Mouse (Mus musculus): ENCODE measurements around the gene Kat2b.
"Not testable (repeated sequence)": the region's sequence is repeated elsewhere in the genome, so short reads cannot be mapped to it uniquely, and the experiment has no call there.

Gene Kat2b

DNA sequence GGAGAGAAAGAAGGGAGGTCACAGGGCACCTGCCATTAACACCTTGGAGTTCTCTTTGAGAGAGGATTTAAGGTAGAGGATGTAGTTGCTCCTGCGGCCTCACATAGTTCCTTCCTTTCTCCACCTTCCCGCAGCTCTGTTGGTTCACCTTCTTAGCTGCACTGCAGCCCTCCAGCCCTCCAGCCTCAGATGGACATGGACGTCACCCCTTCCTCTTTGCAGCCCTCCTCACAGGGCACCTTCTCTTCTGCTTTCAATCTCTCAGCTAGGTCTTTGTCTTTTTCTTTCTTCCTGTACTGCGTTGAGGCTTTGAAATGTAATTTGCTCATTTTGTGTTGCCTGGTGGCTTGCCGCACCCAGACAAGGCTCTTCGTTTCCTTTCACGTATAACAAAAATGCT, 36.6 kb downstream of the Kat2b start:
- DNase-seq (ENCODE audit: low spot score) = not testable (repeated sequence)

DNA sequence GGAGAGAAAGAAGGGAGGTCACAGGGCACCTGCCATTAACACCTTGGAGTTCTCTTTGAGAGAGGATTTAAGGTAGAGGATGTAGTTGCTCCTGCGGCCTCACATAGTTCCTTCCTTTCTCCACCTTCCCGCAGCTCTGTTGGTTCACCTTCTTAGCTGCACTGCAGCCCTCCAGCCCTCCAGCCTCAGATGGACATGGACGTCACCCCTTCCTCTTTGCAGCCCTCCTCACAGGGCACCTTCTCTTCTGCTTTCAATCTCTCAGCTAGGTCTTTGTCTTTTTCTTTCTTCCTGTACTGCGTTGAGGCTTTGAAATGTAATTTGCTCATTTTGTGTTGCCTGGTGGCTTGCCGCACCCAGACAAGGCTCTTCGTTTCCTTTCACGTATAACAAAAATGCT, 39.4 kb downstream of the Kat2b start:
- not testable (repeated sequence) for DNase-seq (ENCODE audit: low spot score)

DNA sequence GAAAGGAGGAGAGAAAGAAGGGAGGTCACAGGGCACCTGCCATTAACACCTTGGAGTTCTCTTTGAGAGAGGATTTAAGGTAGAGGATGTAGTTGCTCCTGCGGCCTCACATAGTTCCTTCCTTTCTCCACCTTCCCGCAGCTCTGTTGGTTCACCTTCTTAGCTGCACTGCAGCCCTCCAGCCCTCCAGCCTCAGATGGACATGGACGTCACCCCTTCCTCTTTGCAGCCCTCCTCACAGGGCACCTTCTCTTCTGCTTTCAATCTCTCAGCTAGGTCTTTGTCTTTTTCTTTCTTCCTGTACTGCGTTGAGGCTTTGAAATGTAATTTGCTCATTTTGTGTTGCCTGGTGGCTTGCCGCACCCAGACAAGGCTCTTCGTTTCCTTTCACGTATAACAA, 42.3 kb downstream of the Kat2b start:
- DNase-seq (ENCODE audit: low spot score) = not testable (repeated sequence)

DNA sequence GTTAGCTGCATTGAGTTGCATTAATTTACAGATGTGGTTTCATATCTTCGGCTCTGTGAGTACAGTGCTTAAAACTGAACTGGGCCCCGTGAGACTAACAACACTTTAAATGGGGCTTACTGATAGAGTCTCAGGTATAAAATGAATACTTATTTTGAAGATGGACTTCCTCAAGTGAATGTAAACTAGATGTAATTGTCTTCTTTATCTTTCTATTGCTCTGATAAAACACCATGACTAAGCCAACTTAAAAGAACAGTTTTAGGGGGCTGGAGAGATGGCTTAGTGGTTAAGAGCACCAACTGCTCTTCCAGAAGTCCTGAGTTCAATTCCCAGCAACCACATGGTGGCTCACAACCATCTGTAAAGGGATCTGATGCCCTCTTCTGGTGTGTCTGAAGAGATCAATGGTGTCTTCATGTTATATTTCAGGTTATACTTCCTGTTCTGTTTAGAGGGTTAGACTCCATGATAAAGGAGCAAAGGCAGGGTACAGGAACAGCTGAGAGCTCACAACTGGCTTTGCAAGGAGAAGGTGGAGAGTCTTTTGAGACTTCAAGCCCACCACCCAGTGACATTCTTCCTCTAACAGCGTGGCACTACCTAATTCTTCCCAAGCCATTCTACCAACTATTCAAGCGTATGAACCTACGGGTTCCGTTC, 50.8 kb downstream of the Kat2b start:
- DNase-seq (ENCODE audit: low spot score) = no peak

DNA sequence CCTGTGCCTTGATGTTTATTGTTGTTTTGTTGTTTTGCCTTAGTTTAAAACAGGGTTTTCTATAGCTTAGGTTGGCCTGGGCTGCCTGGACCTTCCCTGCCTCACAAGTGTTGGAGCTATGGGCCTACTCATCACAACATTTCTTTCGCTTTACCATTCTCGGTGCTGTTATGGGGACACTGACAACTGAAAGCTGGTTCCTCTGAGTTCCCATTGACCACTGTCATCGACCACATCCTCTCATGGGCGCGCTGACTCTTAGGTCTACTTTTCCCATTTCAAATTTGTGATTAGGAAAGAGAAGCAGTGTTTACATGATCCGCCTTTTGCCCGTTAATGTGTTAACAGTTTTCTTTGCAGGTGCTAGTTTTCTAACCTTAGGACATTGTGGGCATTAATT, 51.7 kb downstream of the Kat2b start:
- DNase-seq (ENCODE audit: low spot score) = no peak

DNA sequence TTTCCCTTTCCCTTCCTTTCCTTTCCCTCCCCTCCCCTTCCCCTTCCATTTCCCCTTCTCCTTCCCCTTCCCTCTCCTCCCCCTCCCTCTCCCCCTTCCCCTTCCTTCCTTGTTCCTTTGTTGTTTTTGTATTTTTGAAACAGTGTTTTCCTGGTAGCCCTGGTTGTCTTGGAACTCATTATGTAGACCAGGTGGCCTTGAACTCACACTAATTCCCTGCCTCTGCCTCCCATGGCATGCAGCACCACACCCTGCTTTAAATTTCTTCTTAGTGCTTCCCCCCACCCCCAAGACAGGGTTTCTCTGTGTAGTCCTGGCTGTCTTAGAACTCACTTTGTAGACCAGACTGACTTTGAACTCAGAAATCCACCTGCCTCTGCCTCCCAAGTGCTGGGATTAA, 52.7 kb downstream of the Kat2b start:
- no peak for DNase-seq (ENCODE audit: low spot score)

DNA sequence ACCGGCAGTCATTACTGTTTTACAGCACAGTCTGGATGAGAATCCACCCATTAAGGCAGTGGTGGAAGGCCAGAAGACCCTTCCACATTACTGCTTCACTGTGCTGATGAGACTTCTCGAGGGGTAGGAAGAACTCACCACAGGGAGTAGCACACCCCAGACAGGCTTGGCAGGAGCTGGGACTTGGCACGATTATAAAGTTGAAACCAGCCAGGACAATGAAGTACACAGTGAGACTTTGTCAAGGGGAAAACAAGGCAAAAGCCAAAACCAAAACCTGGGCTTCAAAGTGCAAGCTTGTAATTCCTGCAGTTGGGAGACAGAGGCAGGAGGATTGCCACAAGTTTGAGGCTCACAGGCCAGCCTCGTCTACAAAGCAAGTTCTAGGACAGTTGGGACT, 54.0 kb downstream of the Kat2b start:
- no peak for DNase-seq (ENCODE audit: low spot score)

DNA sequence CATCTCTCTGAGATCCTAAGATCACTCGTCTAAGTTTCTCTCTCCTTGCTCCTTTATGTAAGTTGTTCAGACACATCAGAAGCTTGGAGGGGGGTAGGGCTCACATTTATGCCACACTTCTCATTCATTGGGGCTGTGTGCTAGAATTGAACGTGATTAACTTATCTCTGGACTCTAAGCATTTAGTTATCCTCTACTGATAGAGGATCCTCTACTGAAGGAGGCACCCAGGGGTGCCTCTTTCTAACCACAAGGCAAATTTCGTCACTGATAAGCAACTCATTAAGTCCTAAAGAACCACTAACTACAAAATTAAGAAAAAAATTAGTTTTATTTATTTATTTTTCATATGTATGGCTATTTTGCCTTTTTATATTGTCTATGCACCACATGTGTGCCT, 55.5 kb downstream of the Kat2b start:
- no peak for DNase-seq (ENCODE audit: low spot score)

DNA sequence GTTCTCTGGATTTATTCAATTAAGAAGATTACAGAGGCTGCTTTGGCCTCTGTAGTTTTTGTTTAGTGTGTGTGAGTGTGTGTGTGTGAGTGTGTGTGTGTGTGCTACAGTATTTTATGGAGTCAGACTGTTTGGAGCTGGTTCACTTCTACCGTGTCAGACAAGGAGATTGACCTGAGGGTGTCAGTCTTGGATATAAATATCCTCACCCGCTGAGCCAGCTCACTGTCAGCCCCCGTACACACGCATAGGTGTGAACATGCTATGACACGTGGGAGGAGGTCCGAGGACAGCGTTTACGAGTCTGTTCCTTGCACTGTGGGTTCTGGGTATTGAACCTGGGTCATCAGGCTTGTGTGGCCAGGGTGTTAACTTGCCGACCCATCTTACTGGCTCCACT, 57.1 kb downstream of the Kat2b start:
- no peak for DNase-seq (ENCODE audit: low spot score)

DNA sequence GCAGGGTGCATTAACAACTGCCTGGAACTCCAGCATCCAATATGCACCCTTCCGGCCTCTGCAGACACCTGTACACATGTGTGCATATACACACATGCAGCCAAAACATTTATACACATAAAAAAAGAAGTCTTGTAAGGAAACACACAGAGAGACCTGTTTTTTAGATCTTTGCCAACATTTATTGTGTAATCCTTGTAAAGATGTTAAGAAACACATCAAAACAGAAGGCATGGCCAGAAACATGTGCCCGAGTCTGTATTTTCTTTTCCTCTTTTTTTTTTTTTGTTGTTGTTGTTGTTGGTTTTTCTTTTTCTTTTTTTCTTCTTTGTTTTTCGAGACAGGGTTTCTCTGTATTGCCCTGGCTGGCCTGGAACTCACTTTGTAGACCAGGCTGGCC, 59.5 kb downstream of the Kat2b start:
- no peak for DNase-seq (ENCODE audit: low spot score)

DNA sequence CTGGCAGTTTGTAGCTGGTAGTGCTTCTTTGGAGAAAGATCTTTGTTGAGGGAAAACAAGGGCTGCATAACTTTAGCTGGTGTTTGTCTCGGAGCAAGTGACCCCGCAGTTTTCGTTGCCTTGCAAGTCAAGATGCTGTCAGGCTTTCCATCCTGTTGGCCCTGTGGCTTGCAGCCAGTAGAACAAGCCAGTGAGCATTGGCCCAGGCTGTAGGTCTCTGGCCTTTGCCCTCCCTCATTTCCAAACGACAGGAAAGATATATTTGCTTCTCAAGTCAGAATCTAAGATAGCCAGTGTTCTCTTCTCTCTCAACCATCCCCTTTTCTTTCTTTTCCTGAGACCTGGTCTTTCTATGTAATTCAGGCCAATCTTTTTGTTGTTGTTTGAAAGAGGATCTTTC, 60.8 kb downstream of the Kat2b start:
- no peak for DNase-seq (ENCODE audit: low spot score)

DNA sequence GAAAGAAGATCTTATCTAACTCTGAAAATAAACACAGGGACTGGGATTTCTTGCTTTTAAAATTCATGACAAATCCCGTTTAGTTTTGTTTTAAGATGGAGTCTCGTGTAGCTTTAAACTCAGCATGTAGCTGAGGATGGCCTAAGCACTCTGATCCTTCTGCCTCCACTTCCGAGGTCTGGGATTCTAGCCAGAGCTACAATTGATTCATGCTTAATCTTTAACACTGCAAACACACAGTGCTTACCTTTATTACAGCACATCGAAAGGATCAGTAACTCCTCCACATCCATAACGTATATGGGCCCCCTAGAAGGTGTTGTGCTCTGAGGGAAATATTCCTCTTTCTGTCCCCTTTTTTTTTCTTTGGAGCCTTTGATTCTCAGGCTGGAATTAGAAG, 61.5 kb downstream of the Kat2b start:
- DNase-seq (ENCODE audit: low spot score) = no peak

DNA sequence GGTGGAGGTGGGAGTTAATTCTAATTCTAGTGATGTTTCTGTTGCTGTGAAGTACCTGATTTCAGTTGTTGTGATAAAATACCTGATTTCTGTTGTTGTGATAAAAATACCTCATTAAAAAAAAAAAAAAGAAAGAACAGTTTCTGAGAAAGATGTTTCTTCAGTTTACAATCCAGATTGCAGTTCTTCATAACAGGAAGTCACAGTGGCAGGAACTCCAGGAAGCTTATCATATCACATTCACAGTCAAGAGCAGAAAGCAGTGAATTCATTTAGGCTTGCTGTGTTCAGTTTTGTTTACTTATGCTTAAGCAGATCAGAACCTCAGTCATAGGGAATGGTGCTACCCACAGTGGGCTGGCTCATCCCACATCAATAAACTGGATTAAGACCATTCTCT, 64.7 kb downstream of the Kat2b start:
- DNase-seq (ENCODE audit: low spot score) = no peak

DNA sequence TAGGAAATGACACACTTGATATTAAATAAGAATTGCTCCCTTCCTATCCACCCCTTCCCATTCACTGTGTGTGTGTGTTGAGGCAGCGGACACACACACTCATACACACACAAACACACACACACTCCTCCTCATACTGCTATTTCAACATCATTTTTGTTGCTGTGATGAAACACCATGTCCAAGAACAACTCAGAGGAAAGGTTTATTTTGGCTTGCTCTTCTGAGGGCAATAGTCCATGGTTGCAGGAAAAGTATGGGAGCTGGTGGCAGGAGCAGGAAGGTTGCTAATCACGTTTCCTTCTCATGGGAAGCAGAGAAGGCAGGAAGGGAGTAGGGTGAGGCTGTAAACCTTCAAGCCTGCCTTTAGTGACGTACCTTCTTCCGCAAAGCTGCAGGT, 76.7 kb downstream of the Kat2b start:
- no peak for DNase-seq (ENCODE audit: low spot score)

DNA sequence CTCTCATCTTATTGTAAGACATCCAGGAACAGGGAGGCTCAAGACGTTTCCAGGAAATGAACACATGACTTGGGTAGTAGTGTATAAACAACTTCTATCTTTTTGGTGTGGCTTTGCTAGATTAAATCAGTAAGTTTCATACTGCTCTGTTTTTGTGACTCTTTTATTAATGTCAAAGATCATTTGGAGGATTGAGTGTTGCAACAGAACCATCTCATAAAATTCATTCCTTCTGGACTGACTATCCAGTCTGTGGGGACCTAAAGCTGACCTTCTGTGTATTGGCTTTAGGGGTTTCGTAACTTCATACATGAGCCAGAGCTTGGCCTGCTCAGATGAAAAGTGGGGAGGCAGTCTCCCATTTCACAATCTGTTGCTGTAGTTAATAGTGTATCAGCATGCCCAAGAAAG, 83.6 kb downstream of the Kat2b start:
- DNase-seq (ENCODE audit: low spot score) = no peak

DNA sequence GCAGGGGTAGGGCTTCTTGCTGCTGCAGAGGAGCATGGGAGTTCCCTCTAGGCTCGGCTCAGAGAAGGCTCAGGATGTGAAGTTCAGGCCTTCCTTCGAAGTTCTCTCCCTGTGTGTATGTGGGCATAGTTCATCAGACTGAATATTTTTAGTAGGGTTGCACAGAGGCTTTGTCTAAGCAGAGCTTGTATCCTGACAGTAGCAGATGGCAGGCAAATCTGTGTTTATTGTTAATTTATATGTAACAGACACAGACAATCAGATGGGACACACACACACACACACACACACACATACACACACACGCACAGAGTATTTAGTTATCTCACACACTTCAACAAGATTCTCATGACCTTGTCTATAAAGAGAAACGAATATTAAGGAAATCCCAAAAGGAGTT, 87.9 kb downstream of the Kat2b start:
- DNase-seq (ENCODE audit: low spot score) = no peak

DNA sequence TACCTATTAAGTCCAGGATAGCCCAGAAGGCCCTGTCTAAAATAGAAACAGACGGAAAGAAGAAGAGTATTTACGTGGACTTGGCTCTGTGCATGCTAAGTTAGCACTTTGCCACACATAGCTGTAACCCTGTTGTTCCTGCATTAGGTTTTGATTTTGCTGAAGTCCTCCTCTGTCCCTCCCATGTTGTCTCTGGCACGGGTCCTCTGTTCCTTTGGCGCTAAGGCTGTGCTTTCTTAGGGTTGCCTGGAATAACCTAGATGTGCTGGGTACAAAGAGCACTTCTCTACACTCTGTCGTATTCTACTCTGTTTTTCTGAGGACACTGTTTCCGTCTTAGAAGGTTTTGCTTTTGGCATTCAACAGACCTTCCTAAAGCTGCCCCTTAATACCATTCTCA, 88.4 kb downstream of the Kat2b start:
- DNase-seq (ENCODE audit: low spot score) = no peak

DNA sequence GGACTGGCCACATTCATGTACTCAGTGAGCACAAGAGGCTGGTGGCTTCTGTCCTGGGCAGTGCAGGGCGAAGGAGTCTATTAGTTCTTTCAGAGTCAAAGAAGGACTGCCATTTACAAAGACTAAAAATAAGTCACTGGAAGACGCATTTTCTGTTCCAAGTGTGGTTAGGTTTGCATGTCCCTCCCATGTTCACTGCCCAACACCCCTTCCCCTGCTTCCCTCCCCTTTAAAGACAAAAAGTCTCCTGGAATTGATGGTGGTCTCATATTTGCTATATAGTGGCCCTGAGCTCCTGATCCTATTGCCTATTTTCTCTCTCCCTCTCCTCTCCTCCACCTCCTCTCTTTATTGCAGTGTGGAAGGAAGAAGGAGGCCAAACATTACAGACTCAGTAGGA, 89.3 kb downstream of the Kat2b start:
- no peak for DNase-seq (ENCODE audit: low spot score)

DNA sequence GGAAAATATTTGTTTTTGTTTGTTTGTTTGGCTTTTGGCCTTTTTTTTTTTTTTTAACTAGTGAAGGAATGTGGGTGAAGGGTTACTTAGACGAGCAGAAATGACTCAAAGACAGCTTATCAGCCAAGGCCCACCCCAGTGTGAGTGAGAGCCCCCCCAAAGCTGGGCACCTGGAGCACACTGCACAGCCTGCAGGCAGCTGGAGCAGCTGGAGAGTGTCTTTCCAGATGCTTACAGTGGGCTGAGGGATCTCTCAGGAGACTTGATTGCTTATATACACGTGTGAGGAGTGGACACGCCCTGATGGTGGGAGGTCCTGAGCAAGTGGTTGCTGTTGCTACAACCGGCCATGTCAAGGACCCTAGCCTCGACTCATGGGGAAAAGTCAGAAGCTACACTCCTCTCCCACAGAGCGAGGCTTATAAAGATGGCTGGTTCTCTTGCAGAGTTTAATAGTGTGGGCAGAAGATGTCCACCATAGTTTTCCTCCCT, 89.8 kb downstream of the Kat2b start:
- DNase-seq (ENCODE audit: low spot score) = no peak

DNA sequence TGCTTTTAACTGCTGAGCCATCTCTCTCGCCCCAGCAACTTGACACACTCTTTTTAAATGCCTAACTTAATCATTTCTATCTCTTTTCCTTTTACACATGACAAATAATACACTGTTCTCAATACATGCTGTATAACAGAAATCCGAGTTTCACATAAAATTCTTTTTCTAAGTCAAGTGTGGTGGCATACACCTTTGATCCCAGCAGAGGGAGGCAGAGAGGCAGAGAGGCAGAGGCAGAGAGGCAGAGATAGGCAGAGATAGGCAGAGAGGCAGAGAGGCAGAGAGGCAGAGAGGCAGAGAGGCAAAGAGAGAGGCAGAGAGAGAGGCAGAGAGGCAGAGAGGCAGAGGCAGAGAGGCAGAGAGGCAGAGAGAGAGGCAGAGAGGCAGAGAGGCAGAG, 90.7 kb downstream of the Kat2b start:
- DNase-seq (ENCODE audit: low spot score) = not testable (repeated sequence)

DNA sequence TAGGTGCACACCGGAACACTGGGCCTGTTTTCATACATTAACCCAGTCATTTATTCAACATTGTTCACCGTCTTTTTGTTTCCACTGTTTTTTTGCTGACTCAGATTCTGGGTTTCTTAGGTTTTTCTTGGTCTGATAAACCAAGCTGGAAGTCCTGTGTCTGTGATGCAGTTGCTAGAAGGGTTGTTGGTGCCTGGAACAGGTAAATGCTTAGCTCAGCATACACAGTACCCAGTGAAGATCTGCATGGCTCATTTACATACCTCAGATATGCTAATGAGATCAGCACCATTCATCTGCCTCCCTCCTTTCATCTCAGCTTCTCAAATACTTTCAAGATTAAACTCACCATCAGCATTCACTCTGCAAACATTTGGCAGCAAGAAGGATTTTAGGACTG, 92.0 kb downstream of the Kat2b start:
- no peak for DNase-seq (ENCODE audit: low spot score)

DNA sequence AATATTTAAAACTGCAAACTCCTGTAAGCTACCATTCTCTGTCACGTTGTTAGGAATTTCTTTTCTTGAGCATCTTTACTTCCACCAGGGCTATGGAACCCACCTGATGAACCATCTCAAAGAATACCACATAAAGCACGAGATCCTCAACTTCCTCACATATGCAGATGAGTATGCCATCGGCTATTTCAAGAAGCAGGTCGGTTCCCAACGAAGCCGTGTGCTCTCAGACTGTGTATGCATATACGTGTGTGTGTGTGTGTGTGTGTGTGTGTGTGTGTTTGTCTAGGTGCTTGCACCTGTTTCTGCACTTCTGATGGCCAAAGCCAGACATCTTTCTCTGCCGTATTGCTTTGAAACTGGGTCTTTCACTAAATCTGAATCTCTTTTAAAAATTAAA, 92.6 kb downstream of the Kat2b start:
- no peak for DNase-seq (ENCODE audit: low spot score)

DNA sequence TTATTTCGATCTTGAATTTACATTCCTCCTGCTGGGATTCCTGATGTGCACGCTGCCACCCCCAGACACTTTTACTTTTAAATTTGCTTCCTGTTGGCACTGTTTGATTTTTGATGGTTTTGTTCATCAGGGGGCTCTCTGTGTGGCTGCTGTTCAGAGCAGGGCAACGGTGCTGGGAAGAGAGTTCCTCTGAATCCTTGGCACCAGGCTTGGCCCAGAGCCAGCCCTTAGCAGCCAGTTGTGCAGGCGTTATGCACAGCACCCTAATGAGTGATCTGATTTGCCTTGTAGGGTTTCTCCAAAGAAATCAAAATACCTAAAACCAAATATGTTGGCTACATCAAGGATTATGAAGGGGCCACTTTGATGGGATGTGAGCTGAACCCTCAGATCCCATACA, 93.1 kb downstream of the Kat2b start:
- DNase-seq (ENCODE audit: low spot score) = no peak

DNA sequence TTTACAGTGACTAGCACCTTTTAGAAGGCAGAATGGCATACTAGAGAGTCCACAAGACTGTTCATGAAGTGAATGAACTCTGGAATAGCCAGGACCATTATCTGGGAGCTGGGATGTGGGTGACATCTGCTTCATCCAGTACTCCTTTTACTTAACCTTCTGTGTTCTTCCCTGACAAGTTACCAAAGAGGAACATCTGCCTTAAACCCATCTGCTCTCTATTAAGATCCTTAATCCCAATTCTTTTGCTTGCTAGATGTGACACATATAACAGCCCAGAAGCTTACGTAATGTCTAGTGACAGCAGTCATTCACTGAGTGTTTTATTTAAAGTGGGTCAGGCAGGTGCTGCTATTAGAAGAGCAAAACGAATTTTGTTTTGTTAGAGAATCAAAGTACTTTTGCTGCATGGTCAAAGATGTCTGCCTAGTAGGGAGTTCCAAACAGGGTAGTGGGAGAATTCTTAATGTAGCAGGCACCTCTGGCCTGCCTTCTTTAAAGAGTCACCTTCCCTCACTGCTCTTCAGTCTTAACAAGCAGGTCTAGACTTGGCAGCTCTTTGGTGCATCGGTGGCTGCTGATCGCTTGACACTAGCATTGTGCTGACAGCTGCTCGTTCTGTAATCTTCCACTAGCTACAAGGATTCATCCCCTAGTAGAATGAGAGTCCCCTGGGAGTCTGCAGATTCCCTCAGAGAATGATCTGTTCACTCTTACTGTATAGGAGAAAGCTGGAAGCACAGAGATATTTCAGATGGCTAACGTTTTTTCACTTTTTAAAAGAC, 94.6 kb downstream of the Kat2b start:
- no peak for DNase-seq (ENCODE audit: low spot score)
